Mouse (Mus musculus) gastrocnemius, postnatal 36 days (tissue): Measurements from ENCODE around the gene Tex33. TPM values are rescaled to one million over a fixed set of nuclear protein-coding genes. Genes with fewer than 3 reads are reported as not detected.
"Not testable (repeated sequence)": the region's sequence is repeated elsewhere in the genome, so short reads cannot be mapped to it uniquely, and the experiment has no call there.

Experiments used
- DNase-seq, 2 experiments: peaks; one replicate each; pipeline ENCODE4 v3.0.0; 2022
- intact Hi-C: fragments of 180-260 bp; cut with DNase I; formaldehyde crosslinking; loops from one replicate; pipeline ENCODE4 v1.15.1; 2025
- total RNA-seq, 2 experiments: library from RNA; stranded (reverse); gene quantifications; 2 replicates each; pipeline ENCODE4 v1.2.3; 2021

Gene Tex33
- total RNA-seq, 2 experiments from 2014 or later, result not detected

DNA sequence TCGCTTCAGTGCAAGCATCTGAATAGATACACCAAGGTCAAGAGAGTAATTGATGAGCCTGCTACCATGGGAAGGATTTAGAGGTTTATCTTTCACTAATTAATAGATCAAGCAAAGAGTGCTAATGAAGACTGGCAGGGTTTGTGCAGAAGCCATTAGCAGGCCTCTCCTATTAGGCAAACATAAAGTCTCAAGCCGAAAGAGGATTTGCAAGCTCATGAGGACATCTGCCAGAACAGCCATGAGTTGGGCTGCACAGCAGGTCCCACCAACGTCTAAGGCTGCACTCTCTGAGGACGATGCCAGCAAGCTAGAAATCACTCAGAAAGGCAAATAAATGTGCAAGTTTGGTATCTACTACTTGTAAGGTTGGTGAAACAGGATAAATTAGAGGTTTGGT lies 15.0 kb downstream of the Tex33 start:
- no peak for DNase-seq
- intact Hi-C loops, result no loop called here

DNA sequence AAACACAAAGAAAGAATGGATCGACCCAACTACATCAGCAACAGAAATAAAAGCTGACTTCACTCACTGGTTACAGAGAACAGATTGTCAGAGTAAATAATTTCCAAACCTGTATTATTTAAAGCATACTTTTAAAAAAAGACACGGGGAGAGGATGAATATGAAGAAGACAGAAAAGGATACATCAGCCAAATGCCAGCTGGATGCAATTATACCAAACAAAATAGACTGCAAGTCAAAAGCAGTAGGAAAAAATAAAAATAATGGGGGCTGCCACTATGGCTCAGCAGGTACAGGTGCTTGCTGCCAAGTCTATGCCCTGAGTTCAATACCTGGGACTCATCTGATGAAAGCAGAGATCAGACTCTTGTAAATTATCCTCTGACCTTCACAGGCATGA lies 15.5 kb downstream of the Tex33 start:
- no peak for DNase-seq
- intact Hi-C loops, result no loop called here

DNA sequence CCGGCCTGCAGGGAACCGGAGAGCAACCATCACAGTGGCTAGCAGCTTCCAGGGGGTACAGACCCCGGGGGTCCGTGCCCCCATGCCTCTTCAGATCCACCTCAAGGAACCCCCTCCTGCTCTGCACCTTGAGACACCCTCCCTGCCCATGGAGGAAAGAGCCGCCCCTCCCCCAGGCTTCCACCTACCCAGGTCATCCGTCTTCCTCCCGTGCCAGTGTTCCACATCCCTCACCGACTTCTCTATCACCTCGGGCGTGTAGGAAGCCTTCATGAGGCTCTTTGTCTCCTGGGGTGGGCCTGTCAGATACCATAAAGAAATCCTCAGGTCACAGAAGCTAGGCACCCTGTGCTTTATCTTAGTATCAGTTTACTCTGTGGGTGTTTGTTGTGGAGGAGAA lies 17.2 kb downstream of the Tex33 start:
- no peak for DNase-seq
- intact Hi-C loops, result no loop called here

GRCm38 (mm10) chr15:78377859-78378258 lies 17.9 kb downstream of the Tex33 start:
- intact Hi-C loops, result no loop called here
- DNase-seq, result no peak

DNA sequence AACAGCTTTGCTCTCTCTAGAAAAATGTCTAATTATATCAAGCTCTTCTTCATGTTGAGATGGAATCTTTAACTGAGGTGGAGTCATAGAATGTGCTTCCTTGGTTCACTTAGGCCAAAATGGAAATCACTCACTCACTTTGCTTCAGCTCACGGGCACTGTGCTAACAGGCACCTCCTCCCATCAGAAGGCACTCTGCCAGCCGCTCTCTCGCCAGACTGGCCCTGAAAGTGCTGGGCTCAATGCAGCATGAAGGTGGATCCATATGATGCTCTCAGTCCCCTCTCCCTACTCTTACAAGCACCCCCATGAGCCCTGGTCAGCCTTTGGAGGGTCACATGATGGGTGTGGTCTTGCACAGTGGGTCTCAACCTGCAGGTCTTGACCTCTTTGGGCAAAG lies 21.5 kb downstream of the Tex33 start:
- intact Hi-C loops, result no loop called here
- no peak for DNase-seq

GRCm38 (mm10) chr15:78372796-78373195 lies 22.9 kb downstream of the Tex33 start:
- no peak for DNase-seq
- intact Hi-C loops, result no loop called here

- DNase-seq, result no peak
- intact Hi-C loops, result no loop called here
These were observed 26.1 kb downstream of the Tex33 start for GRCm38 (mm10) chr15:78369641-78370040.

DNA sequence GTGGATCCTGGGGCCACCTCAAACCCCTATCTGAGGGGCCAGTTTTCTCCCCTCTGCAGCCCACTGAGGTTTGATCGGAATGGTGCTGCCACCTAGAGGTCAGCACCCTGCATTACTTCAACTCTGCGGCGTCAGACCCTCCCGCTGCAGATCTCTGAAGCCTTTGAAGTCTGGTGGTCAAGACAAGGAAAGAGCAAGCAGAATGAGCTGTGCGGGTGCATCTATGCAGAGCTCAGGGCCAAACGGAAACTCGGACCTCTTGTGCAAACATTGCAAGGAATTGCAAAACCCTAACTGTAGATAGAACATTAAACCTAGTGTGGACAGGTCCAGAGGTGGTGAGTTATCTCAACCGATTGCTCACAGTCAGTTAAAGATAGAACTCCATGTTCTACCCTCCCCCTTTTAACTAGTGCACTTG lies 26.8 kb downstream of the Tex33 start:
- intact Hi-C loops, result no loop called here
- DNase-seq, result no peak

GRCm38 (mm10) chr15:78367811-78368210 lies 27.9 kb downstream of the Tex33 start:
- intact Hi-C loops, result no loop called here
- no peak for DNase-seq

GRCm38 (mm10) chr15:78366875-78367274 lies 28.8 kb downstream of the Tex33 start:
- intact Hi-C loops, result no loop called here
- DNase-seq, result no peak

DNA sequence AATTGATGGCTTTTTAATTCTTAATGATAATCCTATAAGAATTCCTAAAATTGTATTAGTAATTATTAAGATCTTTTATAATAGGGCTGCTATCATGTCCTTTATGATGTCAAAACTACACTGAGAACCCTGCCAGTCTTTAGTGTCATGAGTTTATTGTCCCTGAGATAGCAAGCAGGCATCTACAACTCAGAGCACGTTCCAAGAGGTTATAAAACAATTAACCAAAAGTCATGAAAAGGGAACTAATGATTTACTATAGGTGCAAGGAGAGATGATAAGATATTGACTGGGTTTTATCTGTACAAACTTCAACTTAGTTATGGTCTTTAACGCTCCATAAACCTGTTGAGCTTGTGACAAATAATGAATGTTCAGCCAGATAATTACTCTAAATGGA lies 29.8 kb downstream of the Tex33 start:
- intact Hi-C loops, result no loop called here
- no peak for DNase-seq

DNA sequence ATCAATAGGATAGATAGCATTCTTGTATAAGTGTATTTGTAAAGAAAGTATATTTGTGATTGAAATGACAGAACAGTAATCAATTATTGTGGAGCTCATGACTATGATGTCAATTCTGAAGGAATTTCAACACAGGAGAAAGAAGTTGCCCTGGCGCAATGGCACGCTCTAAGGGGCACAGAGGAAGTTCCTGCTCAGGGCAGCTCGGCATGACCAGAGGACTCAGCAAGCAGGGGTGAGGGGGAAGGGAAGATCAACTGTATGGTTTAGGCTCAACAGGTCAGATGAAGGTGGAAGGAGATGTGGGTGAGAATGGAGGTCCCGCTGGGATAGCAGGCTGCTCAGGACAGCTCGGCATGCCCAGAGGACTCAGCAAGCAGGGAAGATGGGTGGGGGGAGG lies 40.2 kb downstream of the Tex33 start:
- intact Hi-C loops, result loop anchor here (2.0 kb wide), 1 partner anchor 67 kb away; no protein-coding TSS in a partner anchor
- DNase-seq, result no peak

- intact Hi-C loops, result loop anchor here (2.0 kb wide), 1 partner anchor 68 kb away; no protein-coding TSS in a partner anchor
- DNase-seq, result no peak
These were observed 40.8 kb downstream of the Tex33 start for GRCm38 (mm10) chr15:78354958-78355357.

DNA sequence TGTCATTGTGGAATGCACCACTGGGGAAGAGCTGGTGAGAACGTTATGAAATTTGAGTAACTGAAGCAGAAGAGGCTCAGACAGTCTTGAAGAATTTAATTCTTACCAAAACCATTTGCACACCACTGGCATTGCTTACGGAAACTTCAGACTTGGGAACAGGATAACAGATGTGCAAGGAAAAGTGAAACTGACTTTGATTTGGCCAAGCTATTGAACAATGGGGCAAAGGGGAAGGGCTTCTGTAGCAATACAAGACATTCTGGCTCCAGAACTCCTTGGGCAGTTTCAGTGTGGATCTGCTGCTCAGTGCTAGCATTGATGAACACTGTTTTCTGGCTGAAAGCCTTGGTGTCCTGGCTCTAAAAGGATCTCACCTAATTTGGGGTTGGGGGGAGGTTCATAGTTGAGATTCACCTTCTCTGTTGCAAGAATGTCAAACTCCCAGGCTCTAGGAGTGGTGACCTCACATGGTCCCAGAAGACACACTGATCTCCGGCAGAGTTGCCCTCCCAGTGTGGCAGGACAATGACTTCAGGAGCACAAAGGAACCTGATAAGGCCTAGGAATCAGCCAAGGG lies 44.0 kb downstream of the Tex33 start:
- no peak for DNase-seq
- intact Hi-C loops, result no loop called here

DNA sequence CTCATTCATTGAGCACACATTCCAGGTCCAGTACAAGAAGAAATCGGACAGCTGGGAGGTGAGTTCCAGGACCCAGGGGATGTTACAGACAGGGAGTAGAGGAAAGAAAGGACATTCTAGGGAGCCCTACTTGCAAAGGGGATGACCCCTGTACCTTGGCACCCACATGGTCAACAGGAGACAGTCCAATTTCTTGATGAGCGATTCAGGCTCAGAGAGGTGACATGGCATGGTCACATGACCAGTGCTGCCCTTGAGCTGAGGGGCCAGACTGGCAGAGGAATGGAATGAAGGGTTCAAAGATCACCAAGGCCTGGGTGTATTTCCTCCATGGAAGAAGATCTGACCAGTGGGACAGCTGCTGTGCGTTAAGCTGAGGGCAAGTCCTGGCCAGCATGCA lies 51.1 kb downstream of the Tex33 start:
- DNase-seq, result no peak
- intact Hi-C loops, result loop anchor here (5.0 kb wide), 1 partner anchor 167 kb away; no protein-coding TSS in a partner anchor

- intact Hi-C loops, result loop anchor here (5.0 kb wide), 1 partner anchor 166 kb away; no protein-coding TSS in a partner anchor
- no peak for DNase-seq
These were observed 52.0 kb downstream of the Tex33 start for GRCm38 (mm10) chr15:78343683-78344082.

- not testable (repeated sequence) for DNase-seq
- intact Hi-C loops, result loop anchor here (5.0 kb wide), 1 partner anchor 164 kb away; no protein-coding TSS in a partner anchor
These were observed 54.8 kb downstream of the Tex33 start for GRCm38 (mm10) chr15:78340919-78341318.

- peak; percentile 41 to 47 for DNase-seq
- intact Hi-C loops, result loop anchor here (1.0 to 5.0 kb wide), 2 partner anchors 83 to 163 kb away; no protein-coding TSS in a partner anchor
These were observed 55.9 kb downstream of the Tex33 start for GRCm38 (mm10) chr15:78339627-78340423.

- no peak for DNase-seq
- intact Hi-C loops, result no loop called here
These were observed 61.3 kb downstream of the Tex33 start for GRCm38 (mm10) chr15:78334380-78334779.

GRCm38 (mm10) chr15:78332981-78333380 lies 62.7 kb downstream of the Tex33 start:
- intact Hi-C loops, result no loop called here
- DNase-seq, result no peak

DNA sequence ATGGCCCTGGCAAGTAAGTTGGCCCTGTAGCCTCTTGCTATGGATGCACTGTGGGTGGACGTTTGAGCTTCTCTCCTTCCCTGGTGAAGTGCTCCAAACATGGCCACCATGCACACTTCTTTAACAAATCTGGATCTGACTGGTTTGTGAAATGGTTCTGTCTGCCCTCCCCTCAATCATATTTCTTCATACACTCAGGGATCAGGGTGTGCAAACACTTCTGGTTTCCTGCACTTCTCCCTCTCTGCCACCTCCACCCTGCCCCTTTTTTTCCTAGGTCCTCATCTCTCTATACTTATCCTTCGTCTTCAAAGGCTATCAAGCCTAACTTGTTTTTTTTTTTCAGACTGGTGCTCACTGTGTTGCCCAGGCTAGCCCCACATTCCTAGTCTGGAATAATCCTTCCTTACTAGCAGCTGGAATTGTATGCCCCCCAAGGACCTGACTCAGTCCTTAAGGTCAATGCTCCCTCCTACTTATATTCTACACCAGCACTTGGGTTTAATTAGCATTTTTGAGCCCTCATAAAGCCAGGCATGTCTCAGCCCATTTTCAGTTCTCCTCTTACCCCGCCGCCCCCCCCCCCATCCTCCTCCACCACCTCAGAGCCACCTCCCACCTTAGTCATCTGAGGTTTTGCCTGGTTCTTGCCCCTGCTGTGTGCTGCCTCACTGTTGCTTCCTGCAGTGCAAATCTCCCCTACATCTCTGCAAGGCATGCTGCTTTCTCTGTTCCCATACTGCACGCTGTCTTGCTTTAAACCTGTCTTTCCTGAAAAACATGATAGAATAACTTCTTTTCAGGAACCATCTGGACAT lies 64.0 kb downstream of the Tex33 start:
- DNase-seq, result no peak
- intact Hi-C loops, result no loop called here
